Mouse (Mus musculus) kidney, adult 2 months (tissue): ENCODE measurements around the gene Rnf5.

Experiments
- CTCF ChIP-seq: fragments of 200-500 bp; conservative IDR thresholded peaks from 2 replicates; pipeline ENCODE4 v1.5.1; 2011; ENCODE audit warnings: low read depth, mild to moderate bottlenecking, control low read depth, low read length, moderate library complexity, mixed read lengths; ENCODE audit not compliant: insufficient read depth, insufficient read length
- POLR2A ChIP-seq: fragments of 200-500 bp; IDR thresholded peaks from one replicate; pipeline ENCODE4 v1.6.1; 2011; ENCODE audit warnings: low read depth, low read length, control low read depth

- TF ChIP-seq POLR2A = no peak
- TF ChIP-seq CTCF = no peak
These were observed 16.6 kb downstream of the Rnf5 start for GRCm38 (mm10) chr17:34586796-34587422.
